Mouse (Mus musculus) lung, postnatal 0 days (tissue): ENCODE measurements at regions not wholly inside any gene's neighbourhood (a gene's known extent, or its start where the extent isn't known, plus 50 kb on each side); places are given as distances from the start of the nearest gene placed in this dataset.

Source experiments
- CTCF ChIP-seq: IDR thresholded peaks from 2 replicates; pipeline ENCODE4 v1.5.1; 2016; ENCODE audit warnings: antibody characterized with exemption, mild to moderate bottlenecking
- EP300 ChIP-seq: IDR thresholded peaks from 2 replicates; pipeline ENCODE4 v1.6.1; 2016; ENCODE audit warnings: antibody characterized with exemption, mild to moderate bottlenecking, control low read depth

DNA sequence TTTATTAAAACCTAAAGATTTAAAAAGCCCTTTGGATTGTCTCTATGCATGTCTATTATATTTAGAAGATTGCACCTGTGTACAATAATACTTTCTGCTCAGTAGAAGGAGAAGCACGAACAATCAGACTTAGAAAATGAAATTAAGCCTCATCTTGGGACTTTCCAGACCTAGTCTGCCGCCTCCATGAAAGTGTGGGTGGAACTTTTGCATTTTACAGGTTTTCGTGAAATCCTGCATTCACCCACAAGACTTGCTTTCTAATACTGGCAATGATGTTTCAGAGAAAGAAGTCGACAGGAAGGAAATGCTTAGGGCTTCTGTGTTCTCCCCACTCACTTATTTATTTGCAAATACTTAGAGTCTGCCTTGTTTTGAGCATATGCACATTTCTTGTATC, 58.3 kb upstream of the Zfp770 start:
- TF ChIP-seq CTCF (no peak), EP300 (no peak)
